Mouse (Mus musculus) embryonic facial prominence, embryonic 11.5 days (tissue): ENCODE data around the gene Olfr17. TPM values are rescaled to one million over a fixed set of nuclear protein-coding genes. Genes with fewer than 3 reads are reported as not detected.

ENCODE experiments used
- polyA plus RNA-seq: library from polyadenylated mRNA; unstranded; fragments of >200 nt; fragmentation: Nextera tagmentation; extraction: Ambion mirVana; gene quantifications from 2 replicates; pipeline ENCODE4 v1.2.1, GENCODE M21; 2014

Gene Olfr17
- polyA plus RNA-seq, 1 experiment from 2014 or later = not detected

Other genes with a start within 250 kb of the Olfr17 start
- gene Olfr703, start 249.9 kb upstream of the Olfr17 start, polyA plus RNA-seq = not detected in 2 replicates
- gene Olfr704, start 230.0 kb upstream of the Olfr17 start, polyA plus RNA-seq = not detected in 2 replicates
- not detected in 2 replicates for gene Olfr705, start 216.3 kb upstream of the Olfr17 start, polyA plus RNA-seq
- not detected in 2 replicates for gene Olfr706, start 205.1 kb upstream of the Olfr17 start, polyA plus RNA-seq
- gene Olfr707, start 192.0 kb upstream of the Olfr17 start, polyA plus RNA-seq = not detected in 2 replicates
- gene Olfr1532-ps1, start 185.2 kb upstream of the Olfr17 start, polyA plus RNA-seq = not detected in 2 replicates
- not detected in 2 replicates for gene Olfr709-ps1, start 161.0 kb upstream of the Olfr17 start, polyA plus RNA-seq
- not detected in 2 replicates for gene Olfr710, start 144.9 kb upstream of the Olfr17 start, polyA plus RNA-seq
- gene Olfr6, start 129.3 kb upstream of the Olfr17 start, polyA plus RNA-seq = not detected in 2 replicates
- not detected in 2 replicates for gene Olfr711, start 117.8 kb upstream of the Olfr17 start, polyA plus RNA-seq
- gene Olfr2, start 87.1 kb upstream of the Olfr17 start, polyA plus RNA-seq = not detected in 2 replicates
- not detected in 2 replicates for gene Olfr713, start 62.0 kb upstream of the Olfr17 start, polyA plus RNA-seq
- gene Olfr714, start 22.2 kb upstream of the Olfr17 start, polyA plus RNA-seq = not detected in 2 replicates
- gene Olfr715b, start 17.1 kb downstream of the Olfr17 start, polyA plus RNA-seq = not detected in 2 replicates
- gene Olfr715, start 37.9 kb downstream of the Olfr17 start, polyA plus RNA-seq = not detected in 2 replicates
- gene Olfr716, start 45.1 kb downstream of the Olfr17 start, polyA plus RNA-seq = not detected in 2 replicates
- not detected in 2 replicates for gene Nlrp14, start 73.8 kb downstream of the Olfr17 start, polyA plus RNA-seq
- gene Rbmxl2, start 116.2 kb downstream of the Olfr17 start, polyA plus RNA-seq = not detected in 2 replicates